Mouse (Mus musculus) kidney, postnatal 14 days (tissue): Measurements from ENCODE around the gene Gkap1.

ENCODE experiments used
- DNase-seq: peaks from one replicate; pipeline ENCODE4 v3.0.0; 2022; ENCODE audit warnings: mixed read lengths

Gkap1 gene

GRCm38 (mm10) chr13:58261674-58262073 is 13.8 kb downstream of the Gkap1 start:
- no peak for DNase-seq

- DNase-seq: no peak
Observed at GRCm38 (mm10) chr13:58253268-58253667, 22.2 kb downstream of the Gkap1 start.

GRCm38 (mm10) chr13:58248957-58249356 is 26.5 kb downstream of the Gkap1 start:
- DNase-seq: no peak

GRCm38 (mm10) chr13:58236536-58236935 is 39.0 kb downstream of the Gkap1 start:
- no peak for DNase-seq

GRCm38 (mm10) chr13:58232611-58233010 is 42.9 kb downstream of the Gkap1 start:
- DNase-seq: peak; percentile 62

GRCm38 (mm10) chr13:58232070-58232469 is 43.4 kb downstream of the Gkap1 start:
- no peak for DNase-seq

GRCm38 (mm10) chr13:58228624-58229023 is 46.9 kb downstream of the Gkap1 start:
- DNase-seq: no peak

GRCm38 (mm10) chr13:58225694-58226093 is 49.8 kb downstream of the Gkap1 start:
- no peak for DNase-seq

- DNase-seq: peak; percentile 50
Observed at GRCm38 (mm10) chr13:58220206-58220605, 55.3 kb downstream of the Gkap1 start.

GRCm38 (mm10) chr13:58217536-58217935 is 58.0 kb downstream of the Gkap1 start:
- DNase-seq: no peak

- peak; percentile 50 for DNase-seq
Observed at GRCm38 (mm10) chr13:58216395-58216794, 59.1 kb downstream of the Gkap1 start.

GRCm38 (mm10) chr13:58215592-58216341 is 59.7 kb downstream of the Gkap1 start, which contains the start of gene Ubqln1:
Gene Ubqln1 (minus strand): TSS chr13:58215653.
- peak; percentile 93 for DNase-seq

- no peak for DNase-seq
Observed at GRCm38 (mm10) chr13:58215253-58215591, 60.3 kb downstream of the Gkap1 start.

GRCm38 (mm10) chr13:58214346-58215252 is 60.9 kb downstream of the Gkap1 start:
- DNase-seq: peak; percentile 32

GRCm38 (mm10) chr13:58213801-58214200 is 61.7 kb downstream of the Gkap1 start:
- DNase-seq: no peak

- no peak for DNase-seq
Observed at GRCm38 (mm10) chr13:58212530-58212929, 63.0 kb downstream of the Gkap1 start.

- DNase-seq: no peak
Observed at GRCm38 (mm10) chr13:58210441-58210840, 65.1 kb downstream of the Gkap1 start.

- no peak for DNase-seq
Observed at GRCm38 (mm10) chr13:58206084-58206483, 69.4 kb downstream of the Gkap1 start.

- no peak for DNase-seq
Observed at GRCm38 (mm10) chr13:58204986-58205385, 70.5 kb downstream of the Gkap1 start.

- DNase-seq: no peak
Observed at GRCm38 (mm10) chr13:58204202-58204601, 71.3 kb downstream of the Gkap1 start.

- no peak for DNase-seq
Observed at GRCm38 (mm10) chr13:58202903-58203302, 72.6 kb downstream of the Gkap1 start.

- no peak for DNase-seq
Observed at GRCm38 (mm10) chr13:58201908-58202307, 73.6 kb downstream of the Gkap1 start.

- no peak for DNase-seq
Observed at GRCm38 (mm10) chr13:58201343-58201742, 74.2 kb downstream of the Gkap1 start.
